Mouse (Mus musculus) small intestine, adult 2 months (tissue): ENCODE measurements around the gene Gm21767. TPM values are rescaled to one million over a fixed set of nuclear protein-coding genes. Genes with fewer than 3 reads are reported as not detected.
"Not testable (repeated sequence)": the region's sequence is repeated elsewhere in the genome, so short reads cannot be mapped to it uniquely, and the experiment has no call there.

Experiments used
- H3K27ac ChIP-seq: fragments of 200-500 bp; 2 replicates; pipeline ENCODE4 v1.5.1; 2012; ENCODE audit warnings: low read depth, low read length, control low read depth, inconsistent platforms; ENCODE audit not compliant: insufficient read depth
- H3K27me3 ChIP-seq: fragments of 200-500 bp; 2 replicates; pipeline ENCODE4 v1.6.1; 2012; ENCODE audit warnings: mild to moderate bottlenecking, moderate library complexity, low read length, inconsistent platforms; ENCODE audit not compliant: control insufficient read depth, insufficient read depth
- H3K36me3 ChIP-seq: fragments of 200-500 bp; 2 replicates; pipeline ENCODE4 v1.6.1; 2012; ENCODE audit warnings: mild to moderate bottlenecking, low read length, control low read depth, inconsistent platforms; ENCODE audit not compliant: control insufficient read depth, insufficient read depth
- H3K4me1 ChIP-seq: fragments of 200-500 bp; 2 replicates; pipeline ENCODE4 v1.6.1; 2012; ENCODE audit warnings: low read length, inconsistent platforms, mixed read lengths; ENCODE audit not compliant: control insufficient read depth, insufficient read depth, insufficient read length
- H3K4me3 ChIP-seq: fragments of 200-500 bp; 2 replicates; pipeline ENCODE4 v1.5.1; 2012; ENCODE audit warnings: low read depth, mild to moderate bottlenecking, control low read depth, inconsistent platforms, low read length, moderate library complexity
- WGBS: fragments of 180-500 bp; shearing (Covaris S2); methylation state at CpG from one replicate; pipeline ENCODE4 v1.1.7; 2018; 5-methylcytosine and 5-hydroxymethylcytosine counted together
- polyA plus RNA-seq: library from polyadenylated mRNA; depleted of rRNA; stranded (reverse); fragments of >200 nt; gene quantifications from 2 replicates; pipeline ENCODE4 v1.2.3, GENCODE M21; 2012; rRNA removed

The Gm21767 gene
- polyA plus RNA-seq: not detected in 2 replicates

- not testable (repeated sequence) for H3K4me1 ChIP-seq, H3K4me3 ChIP-seq, H3K27ac ChIP-seq, H3K27me3 ChIP-seq, H3K36me3 ChIP-seq
- no CpG with 5 or more reads among the region's 3 CpGs for WGBS
Measured at GRCm38 (mm10) chrY:13941438-13941837, at the start of gene Gm21767. Gm21767 (plus strand) TSS chrY:13941738.
